Mouse (Mus musculus) liver, embryonic 14.5 days (tissue): ENCODE data around the gene Vezt. TPM values are rescaled to one million over a fixed set of nuclear protein-coding genes. Genes with fewer than 3 reads are reported as not detected.

ENCODE experiments used
- ATAC-seq: fragments of 200-750 bp; cut with Nextera tagmentation; 2 replicates; pipeline ENCODE4 v1.8.0; 2017; ENCODE audit warnings: moderate number of reproducible peaks, mild to moderate bottlenecking, moderate library complexity; ENCODE audit not compliant: insufficient read depth
- DNase-seq, 3 experiments: peaks; one replicate each; pipeline ENCODE4 v3.0.0-alpha.2; 2012 to 2013; ENCODE audit warnings: low read depth in 3 of 3, low spot score in 3 of 3
- H3K27ac ChIP-seq: fragments of 300-500 bp; sonication (generic); 2 replicates; pipeline ENCODE4 v1.5.1; 2014; ENCODE audit warnings: moderate library complexity, mild to moderate bottlenecking, control low read depth, inconsistent platforms
- H3K27me3 ChIP-seq: fragments of 300-500 bp; sonication (generic); 2 replicates; pipeline ENCODE4 v1.6.1; 2014; ENCODE audit warnings: mild to moderate bottlenecking, low read length, moderate library complexity; ENCODE audit not compliant: control insufficient read depth, insufficient read depth
- H3K36me3 ChIP-seq: fragments of 300-500 bp; sonication (generic); replicated peaks from 2 replicates; pipeline ENCODE4 v1.6.1; 2014; ENCODE audit warnings: low read depth; ENCODE audit not compliant: control insufficient read depth, insufficient read depth
- H3K4me1 ChIP-seq, 2 experiments: fragments of 200-500 bp in 1 of 2; fragments of 300-500 bp in 1 of 2; sonication (generic) in 1 of 2; replicated peaks; 2 replicates each; pipeline ENCODE4 v1.6.1; 2012 to 2014; ENCODE audit warnings: antibody characterized with exemption in 1 of 2, inconsistent platforms in 1 of 2, low read length in 1 of 2; ENCODE audit not compliant: control insufficient read depth in 2 of 2, insufficient read depth in 2 of 2
- H3K4me2 ChIP-seq: fragments of 300-500 bp; sonication (generic); 2 replicates; pipeline ENCODE4 v1.6.1; 2014; ENCODE audit warnings: low read depth, mild to moderate bottlenecking, control low read depth, moderate library complexity
- H3K4me3 ChIP-seq, 2 experiments: fragments of 200-500 bp in 1 of 2; fragments of 300-500 bp in 1 of 2; sonication (generic) in 1 of 2; 2 replicates each; pipeline ENCODE4 v1.5.1; 2012 to 2014; ENCODE audit warnings: low read depth in 2 of 2, low read length in 2 of 2, mild to moderate bottlenecking in 2 of 2, control low read depth in 1 of 2, inconsistent platforms in 1 of 2, moderate library complexity in 1 of 2; ENCODE audit not compliant: insufficient read depth in 1 of 2
- H3K9ac ChIP-seq: fragments of 300-500 bp; sonication (generic); replicated peaks from 2 replicates; pipeline ENCODE4 v1.6.1; 2014; ENCODE audit warnings: mild to moderate bottlenecking, control low read depth, moderate library complexity
- H3K9me3 ChIP-seq: fragments of 300-500 bp; sonication (generic); 2 replicates; pipeline ENCODE4 v1.6.1; 2016; ENCODE audit warnings: low read length, mixed read lengths; ENCODE audit not compliant: control insufficient read depth
- CTCF ChIP-seq: IDR thresholded peaks from 2 replicates; pipeline ENCODE4 v1.5.1; 2016; ENCODE audit warnings: antibody characterized with exemption, low read depth, control low read depth
- EP300 ChIP-seq: IDR thresholded peaks from 2 replicates; pipeline ENCODE4 v1.6.1; 2016; ENCODE audit warnings: antibody characterized with exemption, low read depth
- WGBS: fragments of 180-500 bp; shearing (Covaris S2); extraction: QIAGEN DNeasy Blood & Tissue Kit; methylation state at CpG from one replicate; pipeline ENCODE4 v1.1.7; 2014; ENCODE audit not compliant: insufficient replicate concordance; 5-methylcytosine and 5-hydroxymethylcytosine counted together
- polyA plus RNA-seq, 2 experiments: library from polyadenylated mRNA; depleted of rRNA in 1 of 2; stranded (reverse) in 1 of 2; unstranded in 1 of 2; fragments of >200 nt; fragmentation: Nextera tagmentation in 1 of 2; extraction: Ambion mirVana in 1 of 2; gene quantifications; 2 replicates each; pipeline versions ENCODE4 v1.2.1 to v1.2.3; 2012 to 2014

Vezt gene
- polyA plus RNA-seq, 2 experiments = 6.6 to 12.7 TPM

GRCm38 (mm10) chr10:94017455-94017854, 18.2 kb downstream of the Vezt start:
- Histone ChIP-seq H3K9ac (no peak overlapping the region), H3K27me3 (no peaks in the 10 kb centered on the region), H3K36me3 (no peaks in the 10 kb centered on the region), H3K9me3 (no peaks in the 10 kb centered on the region), H3K27ac (no peak overlapping the region), H3K4me2 (no peak overlapping the region), H3K4me3 (no peak overlapping the region), H3K4me1 (peaks cover 6 to 24% of the 10 kb centered on the region in 2 experiments)
- ATAC-seq (no peak), DNase-seq (no peak)
- 85% methylated on average over 8 of the region's 8 CpGs for WGBS
- no peak for TF ChIP-seq CTCF
- TF ChIP-seq EP300 = no peak

DNA sequence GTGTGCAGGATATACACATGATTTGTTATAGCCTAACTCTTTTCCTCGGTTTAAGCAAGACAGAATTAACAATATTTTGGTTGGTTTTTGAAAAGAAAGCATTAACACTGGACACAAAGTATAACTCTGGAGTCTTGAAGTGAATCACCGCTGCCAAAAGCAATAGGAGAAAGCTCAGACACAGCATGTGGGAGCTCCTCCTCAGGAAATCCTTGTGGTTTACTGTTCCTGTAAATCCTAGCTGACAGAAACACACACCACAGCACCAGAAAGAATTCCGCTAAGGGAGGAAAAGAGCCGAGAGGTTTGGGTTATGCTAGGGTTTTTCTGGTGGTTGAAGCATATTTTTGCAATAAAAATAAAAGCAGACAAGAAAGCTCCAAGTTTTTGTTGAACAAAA, 21.4 kb downstream of the Vezt start:
- Histone ChIP-seq H3K9me3 (no peaks in the 10 kb centered on the region), H3K4me1 (peaks cover 0 to 8% of the 10 kb centered on the region in 2 experiments; a peak in 1 of 4 replicates), H3K4me3 (no peak overlapping the region), H3K27me3 (no peaks in the 10 kb centered on the region), H3K36me3 (no peaks in the 10 kb centered on the region), H3K4me2 (no peak overlapping the region), H3K27ac (no peak overlapping the region), H3K9ac (no peak overlapping the region)
- DNase-seq = no peak
- ATAC-seq = no peak
- WGBS = 35% methylated on average over 4 of the region's 4 CpGs
- no peak for TF ChIP-seq CTCF
- no peak for TF ChIP-seq EP300

DNA sequence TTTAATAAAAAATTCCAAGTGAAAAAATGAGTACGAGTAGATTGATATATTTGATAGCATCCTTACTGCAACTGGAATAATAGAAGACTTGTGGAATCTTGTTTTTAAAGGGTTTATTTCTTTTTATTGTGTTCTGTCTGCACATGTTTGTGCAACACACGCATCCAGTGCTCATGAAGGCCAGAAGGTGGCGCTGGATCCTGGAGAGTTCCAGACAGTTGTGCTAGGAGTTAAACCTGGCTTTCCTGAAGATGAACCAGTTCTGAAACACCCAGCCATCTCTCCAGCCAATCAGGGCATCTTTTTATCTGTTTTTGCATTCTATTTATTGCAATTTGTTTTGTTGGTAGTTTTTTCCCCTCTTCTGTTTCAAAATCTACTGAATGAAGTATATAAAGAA, 22.4 kb downstream of the Vezt start:
- H3K4me1 ChIP-seq = peaks cover 0 to 6% of the 10 kb centered on the region in 2 experiments; a peak in 2 of 4 replicates
- no peak overlapping the region for H3K4me2 ChIP-seq
- TF ChIP-seq EP300 (no peak), CTCF (peak; percentile 88)
- H3K27ac ChIP-seq = no peak overlapping the region
- no peaks in the 10 kb centered on the region for H3K27me3 ChIP-seq
- WGBS = 29% methylated on average over 3 of the region's 3 CpGs
- H3K4me3 ChIP-seq = no peak overlapping the region
- no peak overlapping the region for H3K9ac ChIP-seq
- H3K36me3 ChIP-seq = no peaks in the 10 kb centered on the region
- no peaks in the 10 kb centered on the region for H3K9me3 ChIP-seq
- DNase-seq (peak; percentile 39 to 60 (median 46)), ATAC-seq (0 out of 2 replicates have a peak, but pooled peaks have one; percentile 55)

DNA sequence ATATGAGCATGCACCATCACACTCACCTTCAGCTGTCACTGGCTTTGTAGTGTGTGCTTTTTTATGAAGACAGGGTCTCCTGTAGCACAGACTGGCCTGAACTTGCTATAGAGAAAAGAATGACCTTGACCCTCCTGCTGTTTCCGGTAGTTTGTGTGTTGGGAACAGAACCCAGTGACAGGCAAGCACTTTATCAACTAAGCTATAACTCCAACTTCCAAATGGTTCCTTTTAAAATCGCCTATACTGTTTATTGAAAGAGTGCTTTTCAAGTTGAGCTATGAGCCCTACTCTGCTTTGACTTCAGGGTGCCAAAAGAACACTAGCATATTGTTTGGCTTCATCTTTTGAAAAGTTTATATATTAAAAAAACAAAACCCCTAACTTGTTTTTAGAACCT, 24.6 kb downstream of the Vezt start:
- ATAC-seq (no peak), DNase-seq (no peak)
- TF ChIP-seq EP300 (no peak), CTCF (no peak)
- H3K36me3 ChIP-seq = no peaks in the 10 kb centered on the region
- H3K9ac ChIP-seq = no peak overlapping the region
- no peak overlapping the region for H3K4me3 ChIP-seq
- H3K9me3 ChIP-seq = no peaks in the 10 kb centered on the region
- H3K4me1 ChIP-seq = peaks cover 0 to 6% of the 10 kb centered on the region in 2 experiments; a peak in 2 of 4 replicates
- 62% methylated on average over 2 of the region's 2 CpGs for WGBS
- no peaks in the 10 kb centered on the region for H3K27me3 ChIP-seq
- H3K27ac ChIP-seq = no peak overlapping the region
- no peak overlapping the region; the same call in 1 of the 2 replicates for H3K4me2 ChIP-seq

DNA sequence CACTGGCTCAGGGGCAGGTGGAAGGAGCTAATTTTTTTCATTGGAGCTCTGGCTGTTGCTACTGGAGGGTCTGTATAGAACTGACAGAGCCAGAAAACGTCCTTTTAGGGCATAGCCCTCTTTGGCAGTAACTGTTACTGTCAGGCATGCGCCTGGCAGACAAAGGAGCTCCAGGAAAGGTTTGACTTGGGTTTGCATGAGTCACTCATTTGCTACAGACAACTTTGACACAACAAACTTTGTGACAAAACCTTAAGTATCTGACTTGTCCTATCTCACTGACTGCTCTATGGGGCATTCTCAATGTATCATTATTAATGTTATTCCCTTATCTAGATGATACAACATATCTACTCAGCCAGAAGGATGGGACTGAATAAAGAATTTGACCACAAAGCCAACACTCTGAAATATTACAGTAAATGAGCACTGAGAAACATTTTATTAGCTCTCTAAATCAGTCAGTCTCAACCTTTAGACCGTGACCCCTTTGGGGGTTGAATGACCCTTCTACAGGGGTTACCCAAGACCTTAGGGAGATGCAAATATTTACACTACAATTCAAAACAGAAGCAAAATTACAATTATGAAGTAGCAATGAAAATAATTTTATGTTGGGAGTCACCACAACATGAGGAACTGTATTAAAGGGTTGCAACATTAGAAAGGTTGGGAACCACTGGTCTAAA, 25.5 kb downstream of the Vezt start:
- DNase-seq (no peak), ATAC-seq (no peak)
- Histone ChIP-seq H3K4me3 (no peak overlapping the region), H3K4me2 (peak overlapping the region; percentile 20; the same call in 1 of the 2 replicates), H3K27ac (peak overlapping the region; percentile 41; the same call in 1 of the 2 replicates), H3K9ac (no peak overlapping the region), H3K36me3 (no peaks in the 10 kb centered on the region), H3K9me3 (no peaks in the 10 kb centered on the region), H3K4me1 (peaks cover 0 to 5% of the 10 kb centered on the region in 2 experiments; a peak in 2 of 4 replicates), H3K27me3 (no peaks in the 10 kb centered on the region)
- TF ChIP-seq CTCF (no peak), EP300 (no peak)
- 59% methylated on average over 3 of the region's 3 CpGs for WGBS
